ENCODE assay signal across 16 mouse cellular contexts in genomic region chr6:7656601-7657000, GRCm38 (mm10). TPM values are rescaled to one million over a fixed set of nuclear protein-coding genes. Genes with fewer than 3 reads are reported as not detected.
DNase-seq lines count a peak whose midpoint lies in the region; ATAC-seq and TF ChIP-seq lines count a peak whose summit lies in the region.
"Had no signal": no experiment of that assay in that cellular context is flagged by ENCODE, and none has a peak within 500 bp of the region (broad histone marks: within the 10 kb centered on the region; RNA-seq: fewer than 3 reads in every experiment).

No protein-coding gene starts in this region.

- H3K27ac ChIP-seq in forebrain, embryonic 15.5 days (replicated peaks), result no peak overlapping the region
- no peak overlapping the region for H3K27ac ChIP-seq in forebrain, embryonic 10.5 days
- no peak overlapping the region for H3K27ac ChIP-seq in layer of hippocampus, adult 2 months
- H3K27ac ChIP-seq: neural tube, embryonic 13.5 days had no signal

- no peak overlapping the region for H3K4me2 ChIP-seq in forebrain, embryonic 15.5 days (replicated peaks)
- H3K4me2 ChIP-seq: heart, embryonic 11.5 days; neural tube, embryonic 13.5 days had no signal

- no peaks in the 10 kb centered on the region for H3K27me3 ChIP-seq in forebrain, embryonic 15.5 days
- no peaks in the 10 kb centered on the region for H3K27me3 ChIP-seq in forebrain, embryonic 10.5 days (ENCODE audit: poor library complexity, severe bottlenecking)
- no peaks in the 10 kb centered on the region for H3K27me3 ChIP-seq in E14TG2a.4 (ENCODE audit: insufficient read depth, low read length)
- H3K27me3 ChIP-seq: neural tube, embryonic 13.5 days had no signal

- H3K4me1 ChIP-seq in forebrain, embryonic 15.5 days, result no peaks in the 10 kb centered on the region
- H3K4me1 ChIP-seq in forebrain, embryonic 10.5 days, result no peaks in the 10 kb centered on the region
- H3K4me1 ChIP-seq in E14TG2a.4 (replicated peaks; ENCODE audit: low read depth, low read length), result no peaks in the 10 kb centered on the region
- H3K4me1 ChIP-seq: neural tube, embryonic 13.5 days had no signal

- no peak overlapping the region for H3K9ac ChIP-seq in forebrain, embryonic 15.5 days (replicated peaks)
- H3K9ac ChIP-seq: neural tube, embryonic 13.5 days had no signal

- no peak overlapping the region for H3K4me3 ChIP-seq in forebrain, embryonic 15.5 days
- no peak overlapping the region for H3K4me3 ChIP-seq in forebrain, embryonic 10.5 days
- H3K4me3 ChIP-seq in layer of hippocampus, adult 2 months, result no peak overlapping the region
- H3K4me3 ChIP-seq in E14TG2a.4 (replicated peaks; ENCODE audit: low read length), result no peak overlapping the region
- H3K4me3 ChIP-seq: neural tube, embryonic 13.5 days had no signal

- peak; percentile 51; the same call in 1 of the 2 replicates for ATAC-seq in forebrain, embryonic 15.5 days (replicated peaks)

- no peaks in the 10 kb centered on the region for H3K36me3 ChIP-seq in forebrain, embryonic 15.5 days
- no peaks in the 10 kb centered on the region for H3K36me3 ChIP-seq in forebrain, embryonic 10.5 days (replicated peaks)
- no peaks in the 10 kb centered on the region for H3K36me3 ChIP-seq in E14TG2a.4 (ENCODE audit: insufficient read depth, low read length)
- H3K36me3 ChIP-seq: neural tube, embryonic 13.5 days had no signal

- H3K9me3 ChIP-seq in forebrain, embryonic 15.5 days, result no peaks in the 10 kb centered on the region
- H3K9me3 ChIP-seq in forebrain, embryonic 10.5 days, result no peaks in the 10 kb centered on the region
- no peaks in the 10 kb centered on the region for H3K9me3 ChIP-seq in E14TG2a.4 (ENCODE audit: low read length)
- H3K9me3 ChIP-seq: neural tube, embryonic 13.5 days had no signal

- no peak for DNase-seq in forebrain, embryonic 10.5 days (ENCODE audit: extremely low spot score, low spot score)
- no peak for DNase-seq in layer of hippocampus, adult 2 months (ENCODE audit: low spot score in 2 of 2)
- no peak for DNase-seq in layer of hippocampus, adult 9-11 months
- peak; percentile 32 for DNase-seq in retina, embryonic 14.5 days (ENCODE audit: low spot score)
- DNase-seq in cerebellum, adult 18-20 months, result no peak
- no peak for DNase-seq in lung, adult 18-20 months
- DNase-seq: cerebellum, adult 9-10 months; embryo, embryonic 11 days; gastrocnemius, postnatal 10 days; lung, postnatal 10 days; spleen, adult 18-20 months; thymus, postnatal 4 days had no signal

- TF ChIP-seq CTCF in layer of hippocampus, adult 2 months (conservative IDR thresholded peaks at IDR 0.05), result peak; percentile 80
- peak; percentile 15; the same call in 1 of the 2 replicates for TF ChIP-seq CTCF in E14TG2a.4 (conservative IDR thresholded peaks at IDR 0.05; ENCODE audit: low read length)

- 88% methylated on average over 1 of the region's 1 CpGs for WGBS in forebrain, embryonic 15.5 days
- WGBS in forebrain, embryonic 10.5 days, result 89% methylated on average over 1 of the region's 1 CpGs

RNA-seq across cellular contexts. Expression of gene Asns, which starts 36.5 kb away (rescaled TPM):
- polyA plus RNA-seq in forebrain, embryonic 15.5 days (2015; fragmentation: Nextera tagmentation; extraction: Ambion mirVana), result 56.9 and 62.3 TPM in 2 replicates
- 83.5 and 86.1 TPM in 2 replicates for polyA plus RNA-seq in forebrain, embryonic 10.5 days (2016; fragmentation: Nextera tagmentation; extraction: Ambion mirVana)
- total RNA-seq in layer of hippocampus, adult 2 months (2021), result 10 to 100 TPM; 98.4 to 99.9 TPM
